Mouse (Mus musculus) forebrain, embryonic 15.5 days (tissue): ENCODE measurements at regions not wholly inside any gene's neighbourhood (a gene's known extent, or its start where the extent isn't known, plus 50 kb on each side); places are given as distances from the start of the nearest gene placed in this dataset.
A peak's percentile ranks its signal among the peaks of the same experiment; 100 is the strongest.

Source experiments
- ATAC-seq: fragments of 200-750 bp; cut with Nextera tagmentation; replicated peaks from 2 replicates; pipeline ENCODE4 v1.8.0; 2017; ENCODE audit warnings: mild to moderate bottlenecking, moderate TSS enrichment, moderate library complexity
- H3K27ac ChIP-seq: fragments of 300-500 bp; sonication (generic); replicated peaks from 2 replicates; pipeline ENCODE4 v1.5.1; 2015; ENCODE audit warnings: mild to moderate bottlenecking, inconsistent platforms
- H3K27me3 ChIP-seq: fragments of 300-500 bp; sonication (generic); 2 replicates; pipeline ENCODE4 v1.6.1; 2015; ENCODE audit warnings: inconsistent platforms
- H3K36me3 ChIP-seq: fragments of 300-500 bp; sonication (generic); 2 replicates; pipeline ENCODE4 v1.6.1; 2015; ENCODE audit warnings: mild to moderate bottlenecking, inconsistent platforms
- H3K4me1 ChIP-seq: fragments of 300-500 bp; sonication (generic); 2 replicates; pipeline ENCODE4 v1.6.1; 2015; ENCODE audit warnings: inconsistent platforms
- H3K4me2 ChIP-seq: fragments of 300-500 bp; sonication (generic); replicated peaks from 2 replicates; pipeline ENCODE4 v1.6.1; 2015; ENCODE audit warnings: mild to moderate bottlenecking, inconsistent platforms
- H3K4me3 ChIP-seq: fragments of 300-500 bp; sonication (generic); 2 replicates; pipeline ENCODE4 v1.5.1; 2015; ENCODE audit warnings: mild to moderate bottlenecking, inconsistent platforms
- H3K9ac ChIP-seq: fragments of 300-500 bp; sonication (generic); replicated peaks from 2 replicates; pipeline ENCODE4 v1.6.1; 2015; ENCODE audit warnings: mild to moderate bottlenecking, inconsistent platforms
- H3K9me3 ChIP-seq: fragments of 300-500 bp; sonication (generic); 2 replicates; pipeline ENCODE4 v1.6.1; 2016; ENCODE audit warnings: inconsistent platforms
- WGBS: fragments of 180-500 bp; shearing (Covaris S2); methylation state at CpG from one replicate; pipeline ENCODE4 v1.1.7; 2015; ENCODE audit warnings: mixed read lengths; 5-methylcytosine and 5-hydroxymethylcytosine counted together

DNA sequence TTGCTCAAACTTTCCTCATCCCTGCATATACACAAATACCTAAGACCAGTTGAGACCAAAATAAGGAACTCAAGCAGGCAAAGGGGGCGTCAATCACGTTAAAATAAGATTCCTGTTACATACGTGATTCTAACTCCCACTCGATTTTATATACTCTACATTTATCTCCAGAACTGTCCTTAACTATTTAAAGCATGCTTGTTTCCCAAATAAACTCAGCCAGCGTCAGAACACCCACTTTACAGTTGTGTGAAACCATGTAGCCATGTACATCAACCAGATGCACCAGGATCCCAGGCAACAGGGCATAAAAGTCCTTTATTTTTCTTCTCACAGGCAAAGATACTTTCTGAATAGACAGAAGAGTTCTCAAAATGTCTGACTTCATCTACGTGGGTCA, 61.5 kb downstream of the Ccna1 start:
- Histone ChIP-seq H3K4me2 (no peak overlapping the region), H3K4me3 (no peak overlapping the region), H3K9me3 (no peaks in the 10 kb centered on the region), H3K27ac (no peak overlapping the region), H3K36me3 (no peaks in the 10 kb centered on the region), H3K4me1 (peaks cover 13% of the 10 kb centered on the region), H3K27me3 (no peaks in the 10 kb centered on the region), H3K9ac (no peak overlapping the region)
- 84% methylated on average over 6 of the region's 6 CpGs for WGBS
- no peak for ATAC-seq

DNA sequence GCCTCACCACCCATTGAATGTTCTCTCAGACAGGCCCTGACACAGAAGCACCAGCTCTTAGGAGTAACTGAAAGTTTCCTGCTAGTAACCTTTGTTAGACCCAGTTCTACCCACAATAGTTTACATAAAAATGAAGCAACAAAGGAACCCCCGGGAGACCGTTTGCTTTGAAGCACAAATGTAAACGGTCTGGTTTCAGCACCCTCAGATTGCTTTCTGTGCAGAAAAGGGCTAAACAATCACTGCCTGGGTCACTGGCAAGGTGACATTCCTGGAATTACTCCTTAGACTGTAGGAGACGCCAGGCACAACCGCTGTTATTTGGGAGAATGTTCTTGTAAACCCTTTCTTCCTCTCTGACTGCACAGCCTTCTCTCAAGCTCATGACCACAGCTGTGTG, 65.2 kb downstream of the Ccna1 start:
- Histone ChIP-seq H3K4me3 (no peak overlapping the region), H3K27ac (no peak overlapping the region), H3K4me2 (no peak overlapping the region), H3K27me3 (no peaks in the 10 kb centered on the region), H3K9ac (no peak overlapping the region), H3K9me3 (no peaks in the 10 kb centered on the region), H3K36me3 (no peaks in the 10 kb centered on the region), H3K4me1 (peaks cover 13% of the 10 kb centered on the region)
- ATAC-seq = no peak
- WGBS = 18% methylated on average over 5 of the region's 5 CpGs

DNA sequence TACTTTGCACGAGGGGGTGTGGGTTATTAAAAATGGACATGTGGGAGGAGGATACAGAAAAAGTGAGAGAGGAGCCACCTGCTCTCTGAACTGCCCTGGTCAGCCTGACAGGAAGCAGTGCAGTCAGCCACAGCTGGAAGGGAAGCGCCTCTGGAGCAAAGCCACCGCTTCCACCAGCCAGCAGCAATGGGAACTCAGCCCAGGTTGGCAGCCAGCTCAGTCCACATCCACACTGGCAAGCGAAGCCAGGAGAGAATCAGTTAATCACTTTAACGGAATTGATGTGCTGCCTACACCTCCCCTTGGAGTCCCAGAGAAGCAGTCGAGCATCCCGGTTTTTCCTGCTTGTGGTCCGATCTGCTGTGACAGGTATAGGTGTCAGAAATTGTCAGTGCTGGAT, 65.9 kb downstream of the Ccna1 start:
- no peaks in the 10 kb centered on the region for H3K9me3 ChIP-seq
- H3K4me1 ChIP-seq = peaks cover 13% of the 10 kb centered on the region
- no peaks in the 10 kb centered on the region for H3K27me3 ChIP-seq
- no peak overlapping the region for H3K9ac ChIP-seq
- no peaks in the 10 kb centered on the region for H3K36me3 ChIP-seq
- no peak overlapping the region for H3K27ac ChIP-seq
- no peak overlapping the region for H3K4me2 ChIP-seq
- peak; percentile 55; the same call in 1 of the 2 replicates for ATAC-seq
- 48% methylated on average over 8 of the region's 8 CpGs for WGBS
- H3K4me3 ChIP-seq = no peak overlapping the region

DNA sequence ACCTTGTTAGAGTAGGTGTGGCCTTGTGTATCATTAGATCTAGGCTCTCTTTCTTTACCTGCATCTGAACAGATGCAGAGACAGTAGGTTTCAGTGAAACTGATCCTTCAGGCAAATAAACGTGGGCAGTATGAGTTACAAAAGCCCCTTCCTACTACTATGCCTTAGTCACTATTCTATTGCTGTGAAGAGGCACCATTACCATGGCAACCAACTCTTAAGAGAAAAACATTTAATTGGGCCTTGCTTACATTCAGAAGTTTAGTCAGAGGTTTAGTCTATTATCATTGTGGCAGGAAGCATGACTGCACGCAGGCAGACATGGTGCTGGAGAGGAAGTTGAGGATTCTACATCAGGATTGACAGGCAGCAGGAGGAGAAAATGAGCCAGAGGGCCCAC, 65.8 kb upstream of the Sertm1 start:
- Histone ChIP-seq H3K4me2 (no peak overlapping the region), H3K4me3 (no peak overlapping the region), H3K27ac (no peak overlapping the region), H3K9me3 (no peaks in the 10 kb centered on the region), H3K36me3 (no peaks in the 10 kb centered on the region), H3K9ac (no peak overlapping the region), H3K4me1 (peaks cover 6% of the 10 kb centered on the region), H3K27me3 (no peaks in the 10 kb centered on the region)
- ATAC-seq = no peak
- WGBS = 35% methylated on average over 2 of the region's 2 CpGs

GRCm38 (mm10) chr3:54980312-54980711, 64.6 kb upstream of the Sertm1 start:
- H3K9ac ChIP-seq = no peak overlapping the region
- no peak overlapping the region for H3K4me3 ChIP-seq
- peaks cover 6% of the 10 kb centered on the region for H3K4me1 ChIP-seq
- H3K9me3 ChIP-seq = no peaks in the 10 kb centered on the region
- H3K36me3 ChIP-seq = no peaks in the 10 kb centered on the region
- no peaks in the 10 kb centered on the region for H3K27me3 ChIP-seq
- no peak overlapping the region for H3K27ac ChIP-seq
- WGBS = 19% methylated on average over 2 of the region's 2 CpGs
- H3K4me2 ChIP-seq = no peak overlapping the region
- ATAC-seq = peak; percentile 84

DNA sequence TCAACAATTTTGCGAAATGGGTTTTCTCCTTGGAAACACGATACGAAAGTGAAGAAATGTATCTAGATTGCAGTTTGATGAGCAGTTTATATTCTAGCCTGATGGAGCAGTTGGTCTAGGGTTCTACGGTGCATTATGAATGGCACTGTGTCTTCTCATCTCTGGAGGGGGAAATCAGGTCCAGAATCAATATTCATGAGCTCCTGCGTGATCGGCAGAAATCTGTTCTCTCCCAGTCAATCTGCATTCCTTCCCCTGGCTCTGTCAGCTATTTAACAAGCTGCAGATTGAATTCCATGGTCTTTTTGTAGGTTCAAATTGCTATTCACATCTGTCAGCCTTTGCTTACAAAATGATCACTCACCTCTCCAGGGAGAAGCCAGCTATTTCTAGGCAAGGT, 49.8 kb upstream of the Sertm1 start:
- peaks cover 23% of the 10 kb centered on the region for H3K4me1 ChIP-seq
- H3K9ac ChIP-seq = no peak overlapping the region
- H3K4me2 ChIP-seq = no peak overlapping the region
- no peak overlapping the region for H3K4me3 ChIP-seq
- peak; percentile 80 for ATAC-seq
- H3K27ac ChIP-seq = peak overlapping the region; percentile 64
- 15% methylated on average over 6 of the region's 6 CpGs for WGBS
- no peaks in the 10 kb centered on the region for H3K9me3 ChIP-seq
- H3K36me3 ChIP-seq = no peaks in the 10 kb centered on the region
- no peaks in the 10 kb centered on the region for H3K27me3 ChIP-seq
